Mouse (Mus musculus): Measurements from ENCODE around the gene Dnajb6.
"Not testable (repeated sequence)": the region's sequence is repeated elsewhere in the genome, so short reads cannot be mapped to it uniquely, and the experiment has no call there.

The Dnajb6 gene

DNA sequence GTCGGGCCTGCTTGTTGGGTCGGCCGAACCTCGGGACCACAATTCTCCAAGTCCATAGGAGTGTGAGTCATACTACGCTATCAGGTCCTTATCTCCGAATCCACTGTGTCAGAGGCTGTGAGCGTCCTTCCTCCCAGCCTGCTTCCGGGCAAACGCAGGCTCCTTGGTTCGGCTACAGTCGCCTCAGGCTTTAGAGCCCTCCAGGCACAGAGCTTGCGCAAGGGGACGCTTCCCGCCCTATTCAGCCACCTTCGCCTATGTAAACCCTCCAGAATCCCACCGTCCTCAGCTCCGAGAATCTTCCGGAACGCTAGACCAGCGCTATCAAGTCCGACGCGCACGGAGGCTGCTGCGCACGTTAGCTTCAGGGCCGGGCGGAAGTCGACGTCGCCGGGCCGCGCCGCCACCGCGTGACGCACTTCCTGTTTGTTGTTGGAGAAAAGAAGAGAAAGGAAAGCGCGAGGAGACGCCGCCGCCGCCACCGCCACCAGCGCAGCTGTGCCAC lies at the start of gene Dnajb6, which contains the start of gene Gm5129:
TSS of gene Dnajb6 (plus strand) at position 132 of the 505 bp plus-strand sequence.
TSS of gene Gm5129 (minus strand) at position 380 of the 505 bp plus-strand sequence.
- DNase-seq (ENCODE audit: low spot score), result peak; percentile 94

- DNase-seq (ENCODE audit: low spot score), result peak; percentile 20
These were observed 47.8 kb upstream of the Dnajb6 start for GRCm38 (mm10) chr5:29687671-29688070.

DNA sequence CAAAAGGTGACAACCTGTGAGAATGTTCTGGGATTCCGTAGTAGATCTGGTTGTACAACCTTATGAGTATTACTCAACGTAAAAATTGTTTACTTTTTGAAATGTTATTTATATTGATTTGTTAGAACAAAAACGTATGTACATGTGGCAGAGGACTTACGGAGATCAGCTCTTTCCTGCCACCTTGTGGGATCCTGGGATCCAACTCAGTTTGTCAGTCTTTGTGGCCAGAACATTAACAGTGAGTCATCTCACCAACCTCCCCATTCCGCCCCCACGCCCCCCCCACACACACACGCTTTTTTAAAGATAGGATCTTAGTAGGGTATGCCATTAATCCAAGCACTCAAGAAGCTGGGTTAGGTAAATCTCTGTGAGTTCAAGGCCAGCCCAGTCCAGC lies 47.1 kb upstream of the Dnajb6 start:
- peak; percentile 16 for DNase-seq (ENCODE audit: low spot score)

DNA sequence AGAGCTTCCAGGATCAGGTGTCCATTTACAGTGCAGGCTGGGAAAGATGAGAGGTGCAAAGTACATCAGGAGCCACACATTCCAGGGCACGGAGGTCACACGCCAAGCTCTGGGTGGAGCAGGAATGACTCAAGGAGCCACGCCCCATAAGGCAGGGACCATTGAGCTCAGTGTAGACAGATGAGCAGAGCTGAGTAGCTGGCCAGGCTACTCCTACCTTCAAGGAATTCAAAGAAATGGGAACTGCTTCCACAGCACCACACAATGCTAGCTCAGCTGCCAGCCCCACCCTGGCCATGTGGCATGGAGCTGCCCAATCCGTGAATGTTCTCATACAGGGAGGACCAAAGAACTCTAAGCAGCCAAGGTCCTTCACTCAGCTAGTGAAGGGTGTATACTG lies 37.0 kb upstream of the Dnajb6 start:
- no peak for DNase-seq (ENCODE audit: low spot score)

DNA sequence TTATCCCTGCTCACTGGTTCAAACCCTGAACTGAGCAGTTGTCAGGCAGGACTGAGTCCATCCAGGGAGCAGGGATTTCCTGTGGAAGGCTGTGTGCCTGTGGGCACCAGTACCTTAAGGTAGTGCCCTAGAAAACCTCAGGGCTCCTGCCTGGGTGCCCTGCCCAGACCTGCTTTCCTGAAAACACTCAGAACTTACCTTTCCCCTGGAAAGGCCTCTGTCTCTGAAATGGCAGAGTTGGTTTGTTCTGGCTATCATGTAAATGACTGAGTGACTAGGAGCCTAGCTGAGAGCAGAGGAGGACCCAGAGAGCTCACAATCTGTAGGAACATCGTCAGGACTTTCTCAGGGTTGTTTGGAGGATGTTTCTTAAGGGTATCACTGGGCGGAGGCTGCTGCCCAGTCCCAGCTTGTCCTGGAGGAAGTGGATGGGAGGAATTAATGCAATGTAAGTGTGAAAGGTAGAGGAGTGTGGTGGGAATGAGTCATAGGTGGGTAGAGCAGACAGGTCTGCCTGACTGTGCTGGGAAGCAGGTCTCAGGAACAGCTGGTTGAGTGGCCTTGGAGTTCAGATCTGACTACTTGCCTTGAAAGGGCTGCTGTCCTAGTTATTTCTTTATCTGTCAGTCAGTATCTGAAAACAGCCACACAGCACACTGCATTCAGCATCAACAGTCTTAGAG lies 35.8 kb upstream of the Dnajb6 start:
- no peak for DNase-seq (ENCODE audit: low spot score)

DNA sequence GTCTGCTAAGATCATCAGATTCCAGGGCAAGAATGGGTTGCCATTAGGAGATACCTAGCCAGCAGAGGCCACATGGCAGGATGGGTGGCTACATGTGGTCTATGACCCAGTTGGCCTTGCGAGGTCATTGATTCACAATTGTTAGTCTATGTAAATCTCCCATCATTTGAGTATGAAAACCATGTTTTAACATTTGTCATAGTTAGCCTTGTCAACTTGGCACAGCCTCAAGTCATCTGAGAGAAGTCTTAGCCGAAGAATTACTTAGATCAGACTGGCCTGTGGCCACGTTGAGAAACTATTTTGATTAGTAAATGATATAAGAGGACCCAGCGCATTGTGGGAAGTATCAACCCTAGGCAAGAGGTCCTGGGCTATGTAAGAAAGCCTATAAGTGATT lies 28.2 kb upstream of the Dnajb6 start:
- DNase-seq (ENCODE audit: low spot score), result peak; percentile 12

DNA sequence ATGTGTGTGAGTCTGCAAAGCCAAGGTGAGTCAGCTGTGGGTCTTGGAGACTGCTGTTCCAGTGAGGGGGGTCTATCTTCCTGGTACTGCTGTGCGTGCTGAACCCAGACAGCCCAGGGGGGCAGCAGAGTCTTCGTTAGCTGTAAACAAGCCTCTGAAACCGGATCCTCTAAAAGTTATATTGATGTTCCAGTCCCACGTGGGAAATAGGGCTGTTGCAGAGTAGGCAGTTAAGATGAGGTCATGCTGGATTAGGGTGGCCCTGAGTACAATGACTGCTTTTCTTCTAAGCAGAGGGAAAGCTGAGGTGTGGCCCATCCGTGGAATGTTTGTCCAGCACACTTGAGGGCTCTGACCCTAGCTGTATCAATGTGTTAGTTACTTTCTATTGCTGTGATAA lies 27.2 kb upstream of the Dnajb6 start:
- DNase-seq (ENCODE audit: low spot score), result no peak

GRCm38 (mm10) chr5:29711631-29712030 lies 23.9 kb upstream of the Dnajb6 start:
- no peak for DNase-seq (ENCODE audit: low spot score)

GRCm38 (mm10) chr5:29712906-29713305 lies 22.6 kb upstream of the Dnajb6 start:
- DNase-seq (ENCODE audit: low spot score), result no peak

- DNase-seq (ENCODE audit: low spot score), result no peak
These were observed 14.3 kb upstream of the Dnajb6 start for GRCm38 (mm10) chr5:29721159-29721558.

GRCm38 (mm10) chr5:29725369-29725768 lies 10.1 kb upstream of the Dnajb6 start:
- no peak for DNase-seq (ENCODE audit: low spot score)

DNA sequence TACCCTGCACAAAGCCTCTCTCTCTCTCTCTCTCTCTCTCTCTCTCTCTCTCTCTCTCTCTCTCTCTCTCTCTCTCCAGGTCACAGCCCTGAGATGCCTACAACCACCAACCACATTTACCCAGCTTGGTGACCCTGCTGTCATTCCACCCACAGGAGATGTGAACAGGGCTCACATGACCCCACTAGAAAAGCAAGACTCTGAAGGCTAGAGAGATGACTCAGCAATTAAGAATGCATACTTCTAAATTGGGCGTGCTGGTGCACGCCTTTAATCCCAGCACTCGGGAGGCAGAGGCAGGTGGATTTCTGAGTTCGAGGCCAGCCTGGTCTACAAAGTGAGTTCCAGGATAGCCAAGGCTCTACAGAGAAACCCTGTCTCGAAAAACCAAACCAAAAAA lies 9.4 kb upstream of the Dnajb6 start:
- DNase-seq (ENCODE audit: low spot score), result not testable (repeated sequence)

DNA sequence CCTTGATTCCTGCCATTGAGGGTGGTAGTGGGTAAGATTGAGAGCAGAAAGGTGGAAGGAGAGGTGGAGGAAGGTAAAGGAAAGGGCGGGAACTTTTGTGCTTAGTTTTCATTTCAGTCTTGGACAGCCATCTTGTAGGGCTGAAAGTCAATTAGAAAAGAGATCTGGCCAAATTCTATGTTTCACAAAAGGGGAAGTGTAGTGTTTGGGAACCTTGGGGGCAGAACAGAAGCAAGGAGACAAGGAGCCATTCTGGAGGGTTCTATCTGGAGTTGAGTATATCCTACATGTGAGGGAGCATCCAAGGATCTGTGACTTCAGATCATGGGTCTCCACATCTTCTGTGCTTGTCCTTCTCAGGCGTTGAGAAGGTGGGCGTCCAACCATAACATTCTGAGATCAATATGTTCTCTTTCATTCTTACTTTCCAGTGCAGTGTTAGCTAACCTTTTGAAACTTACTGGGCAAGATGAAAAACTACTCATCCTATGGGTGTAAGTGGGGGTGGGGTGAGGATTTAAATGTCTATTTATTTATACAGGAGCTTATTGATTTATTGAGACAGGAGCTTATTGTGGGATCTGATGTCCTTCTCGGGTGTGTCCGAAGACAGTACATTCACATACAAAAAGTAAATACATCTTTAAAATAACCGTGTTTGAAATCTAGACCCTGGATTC lies 517 bp upstream of the Dnajb6 start:
- no peak for DNase-seq (ENCODE audit: low spot score)

- peak; percentile 58 for DNase-seq (ENCODE audit: low spot score)
These were observed 799 bp downstream of the Dnajb6 start for GRCm38 (mm10) chr5:29736073-29736900.

GRCm38 (mm10) chr5:29736942-29737341 lies 1.5 kb downstream of the Dnajb6 start:
- peak; percentile 19 for DNase-seq (ENCODE audit: low spot score)

- DNase-seq (ENCODE audit: low spot score), result no peak
These were observed 2.0 kb downstream of the Dnajb6 start for GRCm38 (mm10) chr5:29737471-29737870.

GRCm38 (mm10) chr5:29738076-29738475 lies 2.6 kb downstream of the Dnajb6 start:
- DNase-seq (ENCODE audit: low spot score), result no peak

DNA sequence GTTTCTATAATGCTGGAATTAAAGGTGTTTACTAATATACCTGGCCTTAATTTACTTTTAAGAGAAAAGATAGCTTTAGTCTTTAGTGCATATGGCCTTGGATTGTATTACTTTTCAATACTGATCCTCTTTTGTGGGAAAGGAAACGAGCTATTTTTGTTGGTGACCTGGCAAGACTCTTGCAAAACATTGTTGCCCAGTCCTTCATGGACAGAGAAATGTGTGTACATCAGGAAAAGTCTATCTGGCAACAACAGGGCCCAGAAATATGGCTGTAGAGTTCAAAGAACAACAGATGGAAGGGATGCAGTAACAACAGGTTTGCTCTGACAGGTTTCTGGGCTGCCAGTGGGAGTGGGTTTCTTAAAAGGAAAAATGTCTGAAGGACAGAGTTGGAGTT lies 5.2 kb downstream of the Dnajb6 start:
- DNase-seq (ENCODE audit: low spot score), result peak; percentile 70

- peak; percentile 16 for DNase-seq (ENCODE audit: low spot score)
These were observed 5.6 kb downstream of the Dnajb6 start for GRCm38 (mm10) chr5:29741093-29741492.

DNA sequence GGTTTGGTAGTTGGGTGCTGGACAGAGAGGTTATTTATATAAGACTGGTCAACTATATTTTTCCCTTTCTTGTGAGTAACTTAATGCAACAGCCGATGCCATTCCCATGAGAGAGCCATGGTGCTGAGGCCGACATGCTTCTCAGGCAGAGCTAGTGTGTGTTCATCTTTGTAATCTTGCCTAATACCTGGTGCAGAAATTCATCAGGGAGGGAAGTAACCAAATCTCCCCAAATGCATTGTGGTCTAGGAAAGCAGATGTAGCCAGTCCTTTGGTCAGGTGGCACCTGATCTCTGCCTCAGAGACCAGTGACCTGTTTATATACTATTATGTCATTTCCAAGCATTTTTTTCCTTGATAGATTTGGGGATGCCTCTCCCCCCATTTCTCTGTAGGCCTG lies 12.2 kb downstream of the Dnajb6 start:
- DNase-seq (ENCODE audit: low spot score), result no peak

DNA sequence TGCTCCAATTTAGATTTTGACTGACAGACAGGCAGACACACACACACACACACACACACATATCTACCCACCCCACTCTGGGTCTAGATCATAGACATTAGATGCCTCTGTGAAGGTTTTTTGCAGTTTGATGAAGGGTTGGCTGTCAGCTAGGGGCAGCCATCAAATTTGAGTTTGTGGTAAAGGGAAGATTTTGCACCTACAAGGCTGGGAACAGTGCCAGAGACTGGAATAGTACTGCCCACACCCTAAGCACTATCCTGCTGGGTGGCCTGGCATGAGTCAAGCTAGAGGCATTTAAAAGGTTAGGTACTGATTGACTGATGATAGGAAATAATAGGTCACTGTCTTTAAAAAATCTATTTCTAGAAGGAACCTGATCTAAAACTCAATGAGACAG lies 15.8 kb downstream of the Dnajb6 start:
- DNase-seq (ENCODE audit: low spot score), result no peak

DNA sequence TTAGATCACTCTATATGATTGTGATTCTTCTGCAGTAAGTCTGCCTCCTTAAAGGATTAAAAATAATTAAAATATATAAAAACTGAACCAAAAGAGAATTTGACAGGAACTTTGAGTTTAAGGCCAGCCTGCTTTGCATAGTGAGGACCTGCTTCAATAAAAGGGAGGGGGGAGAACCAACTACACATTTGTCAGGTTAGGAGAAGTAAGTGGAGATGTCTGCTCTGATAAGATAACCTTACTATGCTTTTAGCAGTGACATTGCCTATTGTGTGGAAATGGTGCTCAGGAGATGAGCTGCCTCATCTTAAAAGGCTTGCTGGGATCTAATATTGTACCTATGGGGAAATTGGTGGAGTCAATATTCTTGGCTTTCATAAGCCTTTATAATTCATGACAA lies 17.4 kb downstream of the Dnajb6 start:
- no peak for DNase-seq (ENCODE audit: low spot score)

GRCm38 (mm10) chr5:29759318-29759717 lies 23.8 kb downstream of the Dnajb6 start:
- DNase-seq (ENCODE audit: low spot score), result no peak
